Mouse (Mus musculus) urinary bladder, postnatal 4 days (tissue): Measurements from ENCODE around the gene 4930558K02Rik.

Experiments
- DNase-seq, 2 experiments: peaks; one replicate each; pipeline ENCODE4 v3.0.0; 2021 to 2022; ENCODE audit warnings: low spot score in 2 of 2

The 4930558K02Rik gene

DNA sequence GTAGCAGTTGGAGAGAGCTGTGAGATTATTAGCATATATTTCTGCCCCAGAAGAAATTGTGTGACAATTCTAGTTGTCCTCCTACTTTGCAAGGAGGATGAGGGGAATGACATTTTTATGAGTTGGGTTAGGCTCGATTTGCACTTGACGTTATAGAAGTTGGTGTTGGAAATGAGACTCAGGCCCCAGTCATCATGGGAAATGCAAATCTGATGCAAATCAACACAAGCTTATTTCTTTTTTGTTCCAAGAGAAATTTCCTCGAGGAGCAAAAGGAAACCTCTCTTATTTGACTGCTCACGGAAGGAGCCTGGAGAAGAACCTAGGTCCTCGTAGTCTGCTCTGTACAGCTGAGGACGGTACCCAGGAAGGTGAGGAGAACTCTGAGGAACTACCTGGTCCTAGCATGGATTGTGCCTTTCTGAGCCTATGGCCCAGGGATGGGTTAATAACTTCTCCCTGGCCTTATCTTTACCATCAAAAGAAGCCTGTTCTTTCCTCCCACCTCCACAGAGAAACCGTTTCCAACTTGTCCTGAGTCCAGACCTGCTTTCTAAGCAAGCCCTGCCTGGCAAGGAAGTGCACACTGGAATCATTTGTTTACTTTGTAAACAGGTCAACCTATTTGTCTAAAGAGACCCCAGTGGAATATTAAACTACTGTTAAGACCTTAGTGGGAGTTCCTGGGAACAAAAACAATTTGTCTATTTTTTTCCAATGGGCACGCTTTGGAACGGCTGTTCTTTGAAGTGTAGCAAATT lies 76.6 kb downstream of the 4930558K02Rik start:
- no peak for DNase-seq

DNA sequence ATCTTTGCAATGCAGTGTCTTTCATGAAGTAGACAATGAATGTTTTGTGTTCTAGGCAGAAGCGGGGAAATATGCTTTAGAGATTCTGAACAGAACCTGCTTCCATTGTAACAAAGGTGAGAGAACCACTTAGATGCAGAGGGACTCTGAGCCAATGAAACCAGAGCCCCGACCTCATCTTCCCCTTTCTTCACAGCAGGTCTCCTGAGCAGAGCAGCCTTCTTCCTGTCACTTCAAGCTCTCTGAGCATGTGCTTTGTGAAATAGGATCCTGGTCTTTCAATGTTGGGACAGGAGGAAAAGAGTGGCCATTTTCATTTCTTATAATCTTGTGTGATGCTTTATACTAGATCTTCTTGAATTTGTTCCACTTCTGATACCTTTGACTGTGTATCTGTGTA lies 79.3 kb downstream of the 4930558K02Rik start:
- DNase-seq = no peak

DNA sequence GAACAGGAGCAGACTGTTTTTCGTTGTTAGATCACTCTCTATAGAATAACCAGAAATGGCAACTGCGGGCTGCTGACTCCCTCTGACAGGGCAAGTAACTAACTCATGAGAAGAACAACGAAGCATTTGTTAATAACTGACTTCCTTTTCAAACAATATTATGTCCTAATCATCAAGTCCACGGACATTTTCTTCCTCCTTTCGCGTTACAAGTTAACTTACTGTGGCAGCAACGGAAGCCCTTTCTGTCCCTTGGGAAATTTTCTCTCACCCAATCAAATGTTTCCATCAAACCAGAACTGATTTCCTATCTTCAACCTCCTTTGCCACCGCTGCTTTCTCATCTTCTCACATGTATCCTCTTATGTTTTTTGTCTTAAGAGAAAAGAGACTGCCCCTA lies 82.2 kb downstream of the 4930558K02Rik start:
- DNase-seq = no peak

DNA sequence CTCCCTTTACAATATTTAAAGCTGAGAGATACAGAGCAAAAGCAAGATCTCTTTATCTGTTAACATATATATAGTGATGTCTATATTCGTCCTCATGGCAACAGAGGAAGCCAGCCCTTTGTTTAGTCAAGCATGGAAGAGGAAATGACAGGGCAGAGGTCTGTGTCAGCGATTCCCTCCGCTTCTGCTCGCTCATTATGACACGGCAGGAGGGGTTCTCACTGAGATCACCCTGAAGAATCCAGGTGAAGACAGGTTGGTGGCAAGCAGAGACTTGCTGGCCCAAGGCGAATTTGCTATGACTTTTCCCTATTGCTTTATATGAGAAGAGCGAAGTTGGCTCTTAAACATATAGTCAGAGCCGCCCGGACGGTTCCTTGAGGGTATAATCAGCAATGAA lies 83.3 kb downstream of the 4930558K02Rik start:
- DNase-seq = no peak

DNA sequence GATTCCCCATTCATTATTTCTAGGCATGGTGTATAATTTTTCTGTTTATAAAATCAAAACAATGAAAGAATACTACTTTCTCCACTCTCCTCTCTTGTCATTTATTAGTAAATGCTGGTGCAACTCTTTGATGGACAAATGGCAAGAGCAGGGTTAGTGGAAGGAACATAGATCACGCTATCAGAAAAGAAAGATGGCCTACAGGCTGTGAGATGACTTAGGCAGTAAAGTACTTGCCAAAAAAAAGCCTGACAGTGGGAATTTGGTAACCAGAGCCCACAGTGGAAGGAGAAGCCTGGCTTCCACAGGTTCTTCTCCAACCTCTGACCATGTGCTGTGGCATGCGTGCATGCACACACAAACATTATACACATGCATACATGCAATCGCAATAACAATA lies 84.4 kb downstream of the 4930558K02Rik start:
- no peak for DNase-seq

DNA sequence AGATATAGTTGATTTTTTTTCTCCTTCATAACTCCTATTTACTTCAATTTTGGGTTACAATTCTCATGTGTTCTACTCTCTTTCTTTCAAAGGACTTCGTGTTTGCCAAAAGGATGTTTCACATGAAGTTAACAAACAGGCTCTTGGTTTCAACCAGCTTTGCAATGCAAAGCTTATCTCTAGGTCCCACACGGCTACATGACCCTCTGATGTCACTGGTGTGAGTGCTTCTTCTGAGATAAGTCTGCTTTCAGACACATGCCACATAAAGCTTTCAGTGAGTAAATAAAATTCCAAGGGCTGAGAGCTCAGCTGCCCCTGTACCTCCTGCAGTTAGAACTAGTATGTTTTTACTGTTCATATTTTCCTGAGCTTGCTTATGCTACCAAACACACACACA lies 84.9 kb downstream of the 4930558K02Rik start:
- DNase-seq = no peak

DNA sequence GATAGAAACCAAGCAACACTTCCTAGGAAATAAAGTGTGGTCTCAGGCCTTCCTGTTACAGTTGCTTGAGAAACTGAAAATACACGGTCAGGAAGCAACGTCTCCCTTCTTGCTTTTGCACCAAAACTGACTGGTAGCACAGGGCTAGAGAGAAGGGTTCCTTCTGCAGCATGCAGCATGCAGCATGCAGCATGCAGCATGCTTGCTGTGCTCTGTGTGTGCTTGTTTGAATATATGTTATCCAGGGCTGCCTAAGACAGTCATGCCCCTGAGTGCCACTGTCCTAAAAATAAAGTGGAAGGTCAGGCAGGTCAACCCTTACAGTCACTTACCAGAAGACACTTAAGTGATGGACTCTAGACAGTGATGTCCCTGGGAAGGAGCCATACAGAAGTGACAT lies 85.3 kb downstream of the 4930558K02Rik start:
- DNase-seq = no peak
